Mouse (Mus musculus): ENCODE measurements around the gene Nf2.

DNA sequence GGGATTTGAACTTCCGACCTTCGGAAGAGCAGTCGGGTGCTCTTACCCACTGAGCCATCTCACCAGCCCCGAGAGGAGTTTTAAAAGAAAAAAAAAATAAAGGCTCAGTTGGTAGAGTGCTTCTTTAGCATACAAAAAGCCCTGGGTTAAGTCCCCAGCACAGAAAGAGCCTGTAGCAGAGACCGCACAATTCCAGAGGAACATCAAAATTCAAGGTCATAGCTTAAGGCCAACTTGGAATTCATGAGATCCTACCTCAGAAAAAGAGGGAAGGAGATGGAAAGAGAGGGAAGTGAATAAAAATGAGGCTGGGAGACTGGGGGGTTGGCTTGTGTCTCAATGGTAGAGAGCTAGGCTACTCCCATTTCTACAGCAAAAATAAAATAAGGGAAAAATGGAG lies 4.8 kb upstream of the Nf2 start:
- TF ChIP-seq POLR2AphosphoS2 (IDR thresholded peaks at IDR 0.05; ENCODE audit: low read depth, low read length) (no peak), SIN3A (IDR thresholded peaks at IDR 0.05; ENCODE audit: low read length) (no peak), CTCF (conservative IDR thresholded peaks at IDR 0.05 in 1 of 2, IDR thresholded peaks at IDR 0.05 in 1 of 2; ENCODE audit: low read depth in 2 of 2, low read length in 2 of 2) (no peak), TCF12 (IDR thresholded peaks at IDR 0.05; ENCODE audit: low read depth, low read length) (no peak), NELFE (IDR thresholded peaks at IDR 0.05; ENCODE audit: low read depth, low read length) (no peak), HCFC1 (IDR thresholded peaks at IDR 0.05; ENCODE audit: low read depth, low read length) (no peak), UBTF (IDR thresholded peaks at IDR 0.05; ENCODE audit: low read depth, low read length) (no peak), MYC (IDR thresholded peaks at IDR 0.05; ENCODE audit: low read depth, low read length) (no peak), ZC3H11A (IDR thresholded peaks at IDR 0.05; ENCODE audit: low read depth, low read length) (no peak)

All from CH12.LX (cell line).